Mouse (Mus musculus) liver, postnatal 0 days (tissue): ENCODE measurements at regions not wholly inside any gene's neighbourhood (a gene's known extent, or its start where the extent isn't known, plus 50 kb on each side); places are given as distances from the start of the nearest gene placed in this dataset.

Experiments
- CTCF ChIP-seq: sonication (generic); IDR thresholded peaks from 2 replicates; pipeline ENCODE4 v1.5.1; 2016; ENCODE audit warnings: antibody characterized with exemption, low read depth
- EP300 ChIP-seq: IDR thresholded peaks from 2 replicates; pipeline ENCODE4 v1.6.1; 2016; ENCODE audit warnings: antibody characterized with exemption, low read depth, mild to moderate bottlenecking

GRCm38 (mm10) chr1:77944327-77944645 lies 252.6 kb downstream of the Pax3 start:
- TF ChIP-seq EP300 (no peak), CTCF (no peak)
